Mouse (Mus musculus) liver, adult 2 months (tissue): ENCODE data around the gene N4bp1. TPM values are rescaled to one million over a fixed set of nuclear protein-coding genes. Genes with fewer than 3 reads are reported as not detected.

Experiments
- DNase-seq: peaks from one replicate; pipeline ENCODE4 v3.0.0-alpha.2; 2011; ENCODE audit warnings: low read depth, low spot score; ENCODE audit errors: extremely low read depth
- H3K27ac ChIP-seq: fragments of 200-500 bp; replicated peaks from 2 replicates; pipeline ENCODE4 v1.5.1; 2012; ENCODE audit warnings: low read depth, mild to moderate bottlenecking, control low read depth, inconsistent platforms, low read length; ENCODE audit not compliant: insufficient read depth
- H3K27me3 ChIP-seq: fragments of 200-500 bp; 2 replicates; pipeline ENCODE4 v1.6.1; 2012; ENCODE audit warnings: mild to moderate bottlenecking, moderate library complexity, low read length, inconsistent platforms; ENCODE audit not compliant: control insufficient read depth, insufficient read depth
- H3K36me3 ChIP-seq: fragments of 200-500 bp; 2 replicates; pipeline ENCODE4 v1.6.1; 2012; ENCODE audit warnings: low read length, inconsistent platforms; ENCODE audit not compliant: control insufficient read depth, insufficient read depth
- H3K4me1 ChIP-seq: fragments of 200-500 bp; 2 replicates; pipeline ENCODE4 v1.6.1; 2011; ENCODE audit warnings: low read length; ENCODE audit not compliant: control insufficient read depth, insufficient read depth
- H3K4me3 ChIP-seq: fragments of 200-500 bp; 2 replicates; pipeline ENCODE4 v1.5.1; 2011; ENCODE audit warnings: low read depth, mild to moderate bottlenecking, control low read depth, low read length, moderate library complexity; ENCODE audit not compliant: insufficient read depth
- H3K79me2 ChIP-seq: fragments of 200-500 bp; 2 replicates; pipeline ENCODE4 v1.6.1; 2012; ENCODE audit warnings: inconsistent platforms, mild to moderate bottlenecking, low read length, moderate library complexity; ENCODE audit not compliant: control insufficient read depth, insufficient read depth
- H3K9ac ChIP-seq: fragments of 200-500 bp; 2 replicates; pipeline ENCODE4 v1.6.1; 2012; ENCODE audit warnings: low read depth, mild to moderate bottlenecking, control low read depth, inconsistent platforms, low read length
- CTCF ChIP-seq: fragments of 200-500 bp; IDR thresholded peaks from 2 replicates; pipeline ENCODE4 v1.5.1; 2011; ENCODE audit warnings: low read depth, low read length, control low read depth
- POLR2A ChIP-seq: fragments of 200-500 bp; IDR thresholded peaks from 2 replicates; pipeline ENCODE4 v1.6.1; 2011; ENCODE audit warnings: low read length, control low read depth; ENCODE audit not compliant: insufficient read depth; ENCODE audit errors: extremely low read depth
- WGBS: fragments of 180-500 bp; shearing (Covaris S2); methylation state at CpG from one replicate; pipeline ENCODE4 v1.1.7; 2018; 5-methylcytosine and 5-hydroxymethylcytosine counted together
- polyA plus RNA-seq: library from polyadenylated mRNA; depleted of rRNA; stranded (reverse); fragments of >200 nt; gene quantifications from 2 replicates; pipeline ENCODE4 v1.2.3, GENCODE M21; 2012
- total RNA-seq: library from RNA; depleted of rRNA; stranded (reverse); fragments of >200 nt; gene quantifications from 2 replicates; pipeline ENCODE4 v1.2.3, GENCODE M21; 2014

Gene N4bp1
- total and polyA plus RNA-seq, 2 experiments = 3.5 to 5.1 TPM

DNA sequence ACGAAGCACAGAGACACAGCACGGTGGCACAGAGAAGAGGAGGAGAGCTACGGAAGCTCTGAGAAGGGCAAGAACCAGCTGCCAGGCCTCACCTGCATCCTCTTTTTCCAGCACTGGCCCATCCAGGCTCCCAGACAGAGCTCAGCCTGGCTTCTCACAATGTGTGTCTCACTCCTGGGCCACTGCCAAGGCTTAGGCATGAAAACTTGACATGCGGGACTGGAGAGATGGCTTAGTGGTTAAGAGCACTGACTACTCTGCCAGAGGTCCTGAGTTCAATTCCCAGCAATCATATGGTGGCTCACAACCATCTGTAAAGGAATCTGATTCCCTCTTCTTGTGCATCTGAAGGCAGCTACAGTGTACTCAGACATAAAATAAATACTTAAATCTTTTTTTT lies 34.2 kb upstream of the N4bp1 start:
- H3K27ac ChIP-seq = no peak overlapping the region
- no peaks in the 10 kb centered on the region for H3K36me3 ChIP-seq
- DNase-seq = no peak
- no peaks in the 10 kb centered on the region for H3K4me1 ChIP-seq
- WGBS = 77% methylated on average over 4 of the region's 4 CpGs
- no peak overlapping the region for H3K4me3 ChIP-seq
- TF ChIP-seq POLR2A = no peak
- no peak for TF ChIP-seq CTCF
- no peaks in the 10 kb centered on the region for H3K79me2 ChIP-seq
- no peak overlapping the region for H3K9ac ChIP-seq
- H3K27me3 ChIP-seq = 0 out of 2 replicates have a peak, but pooled peaks cover 2% of the 10 kb centered on the region

DNA sequence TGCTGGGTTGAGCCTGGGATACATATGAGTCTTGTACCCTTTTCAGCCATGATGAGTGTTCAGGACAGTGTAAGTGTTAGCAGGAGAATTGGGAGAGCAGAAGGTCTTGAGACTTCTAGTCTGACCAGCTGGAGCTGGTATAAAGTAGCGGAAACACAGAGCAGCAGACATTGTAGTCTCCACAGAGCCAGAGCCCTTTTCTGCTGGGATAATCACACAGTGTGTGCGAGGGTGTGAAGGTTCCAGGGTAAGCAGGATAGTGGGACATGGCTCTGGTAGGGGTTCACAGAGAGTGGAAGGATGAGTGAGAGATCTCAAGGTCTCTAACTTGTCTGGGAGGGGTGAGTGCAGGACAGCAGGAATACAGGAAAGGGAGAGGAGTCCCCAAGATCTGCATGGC lies 33.0 kb upstream of the N4bp1 start:
- 87% methylated on average over 2 of the region's 2 CpGs for WGBS
- no peak for TF ChIP-seq POLR2A
- no peak for TF ChIP-seq CTCF
- no peak for DNase-seq

DNA sequence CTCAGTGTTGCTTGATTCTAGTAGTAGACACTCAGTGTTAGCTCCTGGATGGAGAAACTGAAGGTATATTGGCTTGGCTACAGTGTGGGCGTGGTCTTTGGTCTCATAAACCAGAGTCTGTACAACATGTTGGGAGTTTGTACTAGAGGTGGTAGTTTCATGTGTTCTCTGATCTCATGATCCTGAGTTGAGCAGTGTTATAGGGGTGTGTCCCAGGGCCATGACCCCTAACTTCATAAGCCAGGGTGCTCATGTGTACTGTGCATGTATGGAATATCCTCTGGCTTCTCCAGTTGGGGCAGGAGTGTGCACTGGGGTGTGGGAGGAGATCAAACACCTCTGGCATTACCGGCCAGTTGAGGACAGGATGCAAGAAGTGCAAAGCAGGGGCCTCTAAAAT lies 32.6 kb upstream of the N4bp1 start:
- Histone ChIP-seq H3K36me3 (no peaks in the 10 kb centered on the region), H3K27me3 (0 out of 2 replicates have a peak, but pooled peaks cover 2% of the 10 kb centered on the region), H3K9ac (no peak overlapping the region), H3K79me2 (no peaks in the 10 kb centered on the region), H3K27ac (no peak overlapping the region), H3K4me1 (no peaks in the 10 kb centered on the region), H3K4me3 (no peak overlapping the region)
- no peak for DNase-seq
- TF ChIP-seq POLR2A (no peak), CTCF (no peak)
- 75% methylated on average over 2 of the region's 2 CpGs for WGBS

More for the DNA sequence above, 33.0 kb upstream of the N4bp1 start:
- no peak overlapping the region for H3K4me3 ChIP-seq
- H3K27ac ChIP-seq = no peak overlapping the region
- H3K4me1 ChIP-seq = no peaks in the 10 kb centered on the region
- H3K27me3 ChIP-seq = 0 out of 2 replicates have a peak, but pooled peaks cover 2% of the 10 kb centered on the region
- H3K9ac ChIP-seq = no peak overlapping the region
- H3K36me3 ChIP-seq = no peaks in the 10 kb centered on the region
- H3K79me2 ChIP-seq = no peaks in the 10 kb centered on the region

DNA sequence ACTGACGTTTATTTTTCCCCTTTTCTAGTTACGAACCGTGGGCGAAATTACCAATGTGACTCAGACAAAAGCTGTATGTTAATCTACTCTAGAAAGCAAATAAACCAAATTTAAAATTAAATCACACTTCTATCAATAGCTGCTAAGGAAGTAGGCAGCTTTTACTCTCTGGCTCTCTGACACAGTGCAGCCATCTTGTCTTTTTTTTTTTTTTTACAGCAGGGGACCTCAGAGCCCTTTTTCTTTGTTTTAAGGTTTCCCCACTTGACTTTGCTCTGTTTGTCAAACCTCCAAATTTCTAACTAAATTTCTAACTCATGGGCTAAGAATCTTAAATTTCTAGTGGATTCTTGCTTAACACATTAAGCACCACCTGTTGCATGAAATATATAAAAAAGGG lies 31.3 kb upstream of the N4bp1 start:
- H3K4me3 ChIP-seq = no peak overlapping the region
- H3K79me2 ChIP-seq = no peaks in the 10 kb centered on the region
- DNase-seq = no peak
- H3K36me3 ChIP-seq = no peaks in the 10 kb centered on the region
- H3K4me1 ChIP-seq = no peaks in the 10 kb centered on the region
- no peak overlapping the region for H3K9ac ChIP-seq
- 0 out of 2 replicates have a peak, but pooled peaks cover 2% of the 10 kb centered on the region for H3K27me3 ChIP-seq
- TF ChIP-seq POLR2A (no peak), CTCF (no peak)
- no peak overlapping the region for H3K27ac ChIP-seq
- 83% methylated on average over 4 of the region's 4 CpGs for WGBS

GRCm38 (mm10) chr8:86911136-86911535 lies 26.1 kb upstream of the N4bp1 start:
- no peak for DNase-seq
- Histone ChIP-seq H3K79me2 (no peaks in the 10 kb centered on the region), H3K4me3 (no peak overlapping the region), H3K4me1 (no peaks in the 10 kb centered on the region), H3K36me3 (no peaks in the 10 kb centered on the region), H3K9ac (no peak overlapping the region), H3K27ac (no peak overlapping the region), H3K27me3 (no peaks in the 10 kb centered on the region)
- TF ChIP-seq POLR2A (no peak), CTCF (no peak)
- WGBS = 79% methylated on average over 8 of the region's 8 CpGs

- no peak for DNase-seq
- TF ChIP-seq POLR2A = no peak
- TF ChIP-seq CTCF = no peak
- WGBS = 79% methylated on average over 7 of the region's 7 CpGs
Measured at GRCm38 (mm10) chr8:86910250-86910649, 25.2 kb upstream of the N4bp1 start.

More at GRCm38 (mm10) chr8:86910250-86910649, 25.2 kb upstream of the N4bp1 start:
- Histone ChIP-seq H3K9ac (no peak overlapping the region), H3K27ac (no peak overlapping the region), H3K79me2 (no peaks in the 10 kb centered on the region), H3K4me3 (no peak overlapping the region), H3K27me3 (no peaks in the 10 kb centered on the region), H3K4me1 (no peaks in the 10 kb centered on the region), H3K36me3 (no peaks in the 10 kb centered on the region)
